Mouse (Mus musculus): Measurements from ENCODE around the gene Mblac2. TPM values are rescaled to one million over a fixed set of nuclear protein-coding genes. Genes with fewer than 3 reads are reported as not detected.

The Mblac2 gene
- total and polyA plus RNA-seq, 3 experiments, result 0.58 to 1.2 TPM; not detected in 1

GRCm38 (mm10) chr13:81690477-81690876, 20.7 kb upstream of the Mblac2 start (continued):
- TF ChIP-seq KAT2A (conservative IDR thresholded peaks at IDR 0.05; ENCODE audit: low read depth, low read length) (no peak), MAX (IDR thresholded peaks at IDR 0.05; ENCODE audit: low read length) (peak; percentile 100)

GRCm38 (mm10) chr13:81691606-81692005, 19.5 kb upstream of the Mblac2 start:
- Histone ChIP-seq H3K36me3 (ENCODE audit: control insufficient read depth in 1 of 2, insufficient read depth in 2 of 2, low read length in 2 of 2) (peaks cover 15 to 25% of the 10 kb centered on the region in 2 experiments), H3K27me3 (ENCODE audit: control insufficient read depth in 1 of 2, insufficient read depth in 2 of 2, low read length in 2 of 2) (no peaks in the 10 kb centered on the region), H3K4me3 (ENCODE audit: control insufficient read depth in 1 of 2, insufficient read depth in 1 of 2, low read depth in 2 of 2, low read length in 2 of 2) (no peak overlapping the region), H3K9ac (ENCODE audit: control insufficient read depth, low read depth, low read length, poor library complexity, severe bottlenecking) (no peak overlapping the region), H3K9me3 (replicated peaks; ENCODE audit: insufficient read depth, low read length) (no peaks in the 10 kb centered on the region), H3K4me1 (ENCODE audit: control insufficient read depth in 1 of 2, insufficient read depth in 2 of 2, low read length in 2 of 2) (peaks cover 12 to 21% of the 10 kb centered on the region in 2 experiments), H3K27ac (ENCODE audit: control insufficient read depth, low read depth, low read length) (peak overlapping the region; percentile 39; the same call in 1 of the 2 replicates), H3K79me2 (ENCODE audit: control insufficient read depth, insufficient read depth, low read length, poor library complexity) (no peaks in the 10 kb centered on the region)
- peak; percentile 89 for DNase-seq (ENCODE audit: low read depth, low spot score)
- TF ChIP-seq TBP (IDR thresholded peaks at IDR 0.05; ENCODE audit: low read depth, low read length) (no peak), RAD21 (IDR thresholded peaks at IDR 0.05; ENCODE audit: low read depth, low read length) (no peak), ZMIZ1 (IDR thresholded peaks at IDR 0.05; ENCODE audit: low read depth, low read length) (no peak), E2F4 (IDR thresholded peaks at IDR 0.05; ENCODE audit: borderline replicate concordance, low read depth, low read length) (no peak), MXI1 (IDR thresholded peaks at IDR 0.05; ENCODE audit: low read depth, low read length) (peak; percentile 72; the same call in 1 of the 2 replicates), HCFC1 (IDR thresholded peaks at IDR 0.05; ENCODE audit: low read depth, low read length) (no peak), ETS1 (IDR thresholded peaks at IDR 0.05; ENCODE audit: low read depth, low read length) (peak; percentile 84), SIN3A (IDR thresholded peaks at IDR 0.05; ENCODE audit: low read length) (peak; percentile 69; the same call in 1 of the 2 replicates), BHLHE40 (IDR thresholded peaks at IDR 0.05; ENCODE audit: borderline replicate concordance, low read depth, low read length) (0 out of 2 replicates have a peak, but pooled peaks have one; percentile 26), TCF12 (IDR thresholded peaks at IDR 0.05; ENCODE audit: low read depth, low read length) (no peak), ZC3H11A (IDR thresholded peaks at IDR 0.05; ENCODE audit: low read depth, low read length) (no peak), CTCF (IDR thresholded peaks at IDR 0.05 in 2 of 3, conservative IDR thresholded peaks at IDR 0.05 in 1 of 3; ENCODE audit: control insufficient read depth in 1 of 3, insufficient read depth in 1 of 3, low read depth in 2 of 3, low read length in 3 of 3, poor library complexity in 1 of 3, severe bottlenecking in 1 of 3) (no peak), MAZ (IDR thresholded peaks at IDR 0.05; ENCODE audit: low read depth, low read length) (no peak), MEF2A (IDR thresholded peaks at IDR 0.05; ENCODE audit: extremely low read depth, insufficient replicate concordance, low read depth, low read length, poor library complexity, severe bottlenecking) (no peak), GABPA (IDR thresholded peaks at IDR 0.05; ENCODE audit: low read depth, low read length) (peak; percentile 76; the same call in 1 of the 2 replicates), MAFK (IDR thresholded peaks at IDR 0.05; ENCODE audit: borderline replicate concordance, low read depth, low read length) (peak; percentile 96), MAX (IDR thresholded peaks at IDR 0.05; ENCODE audit: low read length) (no peak), KAT2A (conservative IDR thresholded peaks at IDR 0.05; ENCODE audit: low read depth, low read length) (no peak), MYB (IDR thresholded peaks at IDR 0.05; ENCODE audit: low read depth, low read length) (no peak), POLR2AphosphoS2 (IDR thresholded peaks at IDR 0.05; ENCODE audit: low read length) (no peak), CHD2 (IDR thresholded peaks at IDR 0.05; ENCODE audit: low read length) (no peak), JUND (IDR thresholded peaks at IDR 0.05; ENCODE audit: low read depth, low read length) (no peak), NRF1 (IDR thresholded peaks at IDR 0.05; ENCODE audit: insufficient read depth, low read depth, low read length, poor library complexity, severe bottlenecking) (peak; percentile 23; the same call in 1 of the 2 replicates), TAL1 (IDR thresholded peaks at IDR 0.05; ENCODE audit: low read length) (no peak), ZNF384 (IDR thresholded peaks at IDR 0.05; ENCODE audit: low read depth, low read length) (no peak), RCOR1 (IDR thresholded peaks at IDR 0.05; ENCODE audit: low read depth, low read length) (0 out of 2 replicates have a peak, but pooled peaks have one; percentile 39), SMC3 (IDR thresholded peaks at IDR 0.05; ENCODE audit: low read depth, low read length) (peak; percentile 17; the same call in 1 of the 2 replicates), ZKSCAN1 (IDR thresholded peaks at IDR 0.05; ENCODE audit: low read depth, low read length) (no peak), GATA1 (IDR thresholded peaks at IDR 0.05; ENCODE audit: low read depth, low read length) (no peak), UBTF (IDR thresholded peaks at IDR 0.05; ENCODE audit: borderline replicate concordance, insufficient read depth, low read depth, low read length) (no peak), NELFE (IDR thresholded peaks at IDR 0.05; ENCODE audit: low read depth, low read length) (no peak), USF2 (IDR thresholded peaks at IDR 0.05; ENCODE audit: borderline replicate concordance in 1 of 2, insufficient read depth in 1 of 2, low read depth in 1 of 2, low read length in 2 of 2) (no peak), USF1 (IDR thresholded peaks at IDR 0.05; ENCODE audit: low read depth, low read length) (no peak), POLR2AphosphoS5 (IDR thresholded peaks at IDR 0.05; ENCODE audit: borderline replicate concordance, low read depth, low read length) (no peak), MYC (IDR thresholded peaks at IDR 0.05; ENCODE audit: low read depth, low read length) (peak; percentile 57; the same call in 1 of the 2 replicates)
